Mouse (Mus musculus) right cerebral cortex, postnatal 10 days (tissue): ENCODE measurements around the gene Tifab.

ENCODE experiments used
- DNase-seq, 2 experiments: peaks; one replicate each; pipeline ENCODE4 v3.0.0; 2021; ENCODE audit warnings: low spot score in 2 of 2

Gene Tifab

DNA sequence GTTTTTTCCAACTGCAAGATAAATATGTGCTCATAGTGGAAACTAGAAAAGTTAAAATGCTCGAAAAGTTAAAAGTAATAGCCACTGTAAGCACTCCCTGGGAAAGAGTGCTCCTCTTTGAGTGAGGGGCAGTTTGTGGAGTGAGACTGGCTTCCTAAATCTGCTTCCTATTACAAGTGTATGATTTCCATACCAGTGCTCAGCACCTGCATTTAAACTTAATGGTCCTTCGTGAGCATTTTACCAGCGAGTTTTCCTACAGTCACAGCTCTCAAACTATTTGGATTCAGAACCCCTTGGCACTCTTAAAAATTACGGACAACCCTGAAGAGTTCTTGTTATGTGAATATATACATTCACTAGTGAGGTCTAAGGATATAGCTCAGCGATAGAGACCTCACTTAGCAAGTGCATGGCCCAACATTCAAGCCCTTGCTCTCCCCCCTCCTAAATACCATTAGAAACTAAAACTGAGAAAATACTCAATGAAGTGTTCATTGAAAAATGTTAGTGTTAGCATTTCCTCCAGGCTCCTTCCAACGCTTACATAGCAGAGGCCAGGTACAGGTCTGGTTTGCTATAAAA lies 39.4 kb downstream of the Tifab start:
- no peak for DNase-seq

DNA sequence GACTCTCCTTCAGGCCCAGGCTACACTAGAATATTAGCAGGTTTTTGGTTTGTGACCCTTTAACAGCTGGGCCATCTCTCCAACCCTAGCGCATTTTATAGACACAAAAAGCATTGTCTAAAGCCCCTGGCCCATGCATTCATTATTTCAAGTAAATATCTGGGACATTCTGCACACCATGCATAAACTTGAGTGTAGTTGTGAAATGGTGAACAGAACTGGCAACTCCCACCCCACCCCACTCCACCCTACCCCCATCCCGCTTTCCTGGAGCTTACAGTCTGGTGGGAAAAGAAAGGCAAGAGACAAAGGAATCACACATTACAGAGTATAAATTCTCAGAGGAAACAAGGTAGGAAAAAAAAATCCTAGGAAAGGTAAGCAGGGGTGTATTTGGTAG lies 42.5 kb downstream of the Tifab start, which contains the start of gene H2afy:
H2afy (minus strand) TSS at position 162 of the 400 bp plus-strand sequence.
- no peak for DNase-seq

DNA sequence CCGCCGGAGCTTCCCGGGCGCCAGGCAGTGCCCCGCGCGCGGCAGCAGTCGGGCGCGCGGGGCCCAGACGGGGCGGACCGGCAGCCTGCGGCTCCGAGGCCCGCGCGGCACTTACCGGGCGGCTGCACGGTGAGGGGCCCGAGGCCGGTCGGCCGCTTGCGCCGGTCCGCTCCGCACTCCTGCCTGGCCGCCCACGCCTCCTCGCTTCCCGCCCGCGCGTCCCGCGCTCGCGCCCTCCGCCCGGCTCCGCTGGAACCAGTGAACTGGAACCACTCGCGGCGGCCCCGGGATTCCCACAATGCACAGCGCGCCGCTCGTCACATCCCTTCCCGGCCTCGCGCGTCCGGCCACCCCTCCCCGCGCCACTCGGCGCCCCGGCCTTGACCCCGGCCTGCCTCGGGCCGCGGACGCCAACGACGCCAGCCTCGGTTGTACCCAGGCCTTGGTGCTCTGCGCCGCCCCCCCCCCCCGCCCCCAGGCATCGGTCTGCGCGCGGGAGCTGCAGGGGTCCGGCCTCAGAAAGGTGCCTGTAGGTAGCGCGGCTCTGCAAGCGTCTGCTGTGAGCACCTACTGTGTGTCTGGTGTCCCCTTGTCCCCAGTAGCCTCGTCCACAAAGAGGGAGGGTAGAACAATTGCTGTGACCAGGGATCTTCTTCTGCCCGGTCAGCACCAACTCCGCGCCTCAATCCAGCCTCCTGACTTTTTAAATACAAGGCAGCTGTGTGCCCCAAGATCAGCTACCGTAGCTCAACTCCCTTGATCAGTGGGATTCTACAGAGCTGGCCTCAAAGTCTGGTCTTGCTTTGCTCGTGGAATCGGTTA lies 43.2 kb downstream of the Tifab start:
- peak; percentile 92 to 93 for DNase-seq

DNA sequence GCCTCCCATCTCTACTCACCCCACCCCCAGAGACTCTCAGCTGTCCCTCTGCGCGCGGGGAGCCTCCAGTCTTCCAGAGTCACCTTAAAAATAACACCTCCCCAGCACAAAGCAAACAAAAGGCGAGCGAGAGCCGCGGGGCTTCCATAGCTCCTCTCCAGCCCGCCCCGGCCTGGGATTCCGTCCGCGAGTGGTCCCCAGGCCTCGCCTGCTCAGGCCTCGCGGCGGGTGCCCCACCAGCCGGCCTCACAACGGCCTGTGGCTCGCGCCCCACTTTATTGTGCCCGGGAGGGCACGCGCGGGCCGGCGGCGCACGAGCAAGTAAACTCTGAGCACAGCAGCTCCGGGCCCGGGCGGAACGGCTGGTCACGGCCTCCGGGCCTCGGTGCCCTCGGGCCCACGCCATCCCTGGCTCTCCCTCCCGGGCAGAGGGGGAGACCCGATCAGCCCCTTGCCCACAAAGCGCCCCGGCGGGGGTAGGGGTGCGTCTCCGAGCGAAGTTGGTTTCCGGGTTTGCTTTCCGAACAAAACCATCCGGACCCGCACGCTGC lies 44.0 kb downstream of the Tifab start:
- peak in 1 of 2 experiments; percentile 42 for DNase-seq

DNA sequence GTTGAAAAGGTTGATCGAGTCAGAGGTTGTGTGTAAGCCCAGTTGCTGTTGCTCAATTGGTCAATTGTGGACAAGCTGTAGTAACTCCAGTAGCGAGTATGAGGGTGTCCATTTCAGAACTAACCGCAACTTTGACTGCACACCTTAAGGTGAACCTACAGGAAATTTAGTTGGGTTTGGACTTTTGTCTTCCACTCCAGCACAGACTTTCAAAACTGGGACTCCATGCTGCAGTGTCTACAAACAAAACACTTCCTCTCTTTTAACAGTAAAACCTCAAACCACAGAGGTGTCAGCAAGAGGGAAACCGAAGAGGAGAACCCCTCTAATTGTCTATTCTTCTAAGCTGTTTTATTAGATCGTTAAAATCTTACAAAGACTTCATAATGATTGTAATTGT lies 44.7 kb downstream of the Tifab start:
- DNase-seq, result no peak

DNA sequence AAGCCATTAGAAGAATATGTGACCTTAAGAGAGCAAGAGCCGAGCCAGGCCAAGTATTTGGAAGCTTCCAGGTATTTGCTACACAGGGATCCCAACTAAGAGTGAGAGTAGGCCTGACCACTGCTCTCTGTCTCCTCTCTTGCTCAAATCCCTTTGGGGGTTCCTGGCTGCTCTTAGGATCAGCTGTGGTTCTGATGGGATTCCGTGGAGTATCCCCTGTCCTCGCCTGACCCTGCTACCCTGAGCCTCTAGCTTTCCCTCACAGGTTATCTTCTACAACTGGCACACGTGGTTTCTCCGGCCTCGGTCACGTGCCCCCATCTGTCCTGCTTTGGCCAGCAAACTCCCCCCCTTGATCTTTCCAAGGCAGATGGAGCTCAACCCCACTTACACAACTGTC lies 45.7 kb downstream of the Tifab start:
- DNase-seq, result no peak

DNA sequence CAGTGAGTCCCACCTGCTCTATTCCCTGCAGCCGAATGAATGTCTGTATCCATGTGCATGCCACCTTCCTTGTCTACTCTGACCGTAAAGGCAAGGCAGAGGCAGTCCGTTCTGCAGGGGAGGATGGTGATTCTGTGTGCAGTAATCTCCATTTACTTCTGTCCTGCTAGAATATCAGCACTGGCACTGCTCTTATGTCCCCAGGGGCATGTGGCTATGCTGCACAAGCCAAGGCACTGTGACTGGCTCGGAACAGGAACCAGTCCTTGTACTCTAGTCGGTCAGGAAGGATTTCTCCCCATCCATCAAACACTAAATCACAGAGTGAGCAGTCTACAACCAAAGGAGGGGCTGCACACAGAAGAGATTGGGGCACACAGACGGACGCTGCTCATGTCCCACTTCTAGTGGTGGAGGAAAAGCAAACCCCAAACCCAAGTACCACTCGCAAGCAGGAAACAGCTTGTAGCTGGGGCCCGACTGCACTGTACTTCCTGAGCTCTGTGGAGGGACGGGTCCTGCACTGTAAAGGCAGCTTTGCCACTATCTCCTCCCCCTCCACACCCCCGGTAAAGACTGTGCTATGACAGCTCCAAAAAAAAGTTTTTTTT lies 46.3 kb downstream of the Tifab start:
- DNase-seq, result no peak

DNA sequence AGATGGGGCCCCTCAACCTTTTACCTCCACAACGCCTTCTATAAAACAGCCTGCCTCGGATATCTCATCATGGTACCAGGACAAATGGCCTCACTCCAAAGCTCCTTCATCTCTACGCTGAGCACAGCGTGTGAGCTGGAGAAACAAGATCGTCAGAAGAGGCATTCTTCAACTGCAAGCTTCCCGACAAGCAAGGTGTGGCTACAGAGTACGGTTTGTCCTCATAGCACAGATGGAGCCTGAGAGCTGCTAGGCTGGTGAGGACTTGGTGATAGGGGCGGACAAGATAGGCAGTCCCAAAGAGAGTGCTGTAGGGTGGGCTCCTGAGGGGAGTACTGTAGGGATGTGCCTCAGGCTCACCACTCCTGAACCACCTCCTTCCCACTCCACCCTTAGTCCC lies 48.1 kb downstream of the Tifab start:
- DNase-seq, result no peak

DNA sequence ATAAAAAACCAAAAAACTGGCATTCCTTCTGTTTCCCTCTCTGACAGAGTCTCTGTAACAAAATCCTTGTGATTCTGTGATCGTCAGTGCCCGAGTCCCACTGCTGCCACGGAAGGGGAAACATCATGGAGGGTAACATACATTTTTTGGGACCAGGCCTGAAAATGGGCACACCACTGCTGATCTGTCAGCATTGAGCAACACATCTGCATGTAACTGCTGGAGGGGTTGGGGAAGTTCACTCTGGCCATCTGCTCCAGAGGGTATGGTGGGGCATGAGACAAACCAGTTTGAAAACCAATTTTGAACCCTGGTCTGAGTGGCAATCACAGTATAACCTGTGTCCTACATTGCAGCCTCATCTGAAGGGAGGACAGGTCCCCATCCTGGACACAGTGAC lies 49.1 kb downstream of the Tifab start:
- no peak for DNase-seq

DNA sequence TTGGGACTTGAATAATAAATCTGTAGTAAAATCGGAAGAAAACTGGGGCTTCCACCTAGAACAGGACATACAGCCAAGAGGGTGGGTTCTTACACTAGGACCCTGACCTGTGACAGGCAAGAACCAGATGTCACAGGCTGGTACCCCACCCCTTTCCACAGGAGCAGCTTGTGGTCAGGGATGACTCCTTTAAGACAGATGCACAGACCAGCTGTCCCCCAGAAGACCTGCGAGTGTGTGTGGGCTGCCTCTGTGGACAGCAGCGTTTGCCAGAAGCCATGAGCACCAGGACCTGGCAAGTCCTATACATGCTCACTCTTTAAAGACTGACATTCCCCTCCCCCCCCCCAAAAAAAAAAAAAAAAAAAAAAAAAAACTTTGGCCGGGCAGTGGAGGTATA lies 49.7 kb downstream of the Tifab start:
- DNase-seq, result no peak

DNA sequence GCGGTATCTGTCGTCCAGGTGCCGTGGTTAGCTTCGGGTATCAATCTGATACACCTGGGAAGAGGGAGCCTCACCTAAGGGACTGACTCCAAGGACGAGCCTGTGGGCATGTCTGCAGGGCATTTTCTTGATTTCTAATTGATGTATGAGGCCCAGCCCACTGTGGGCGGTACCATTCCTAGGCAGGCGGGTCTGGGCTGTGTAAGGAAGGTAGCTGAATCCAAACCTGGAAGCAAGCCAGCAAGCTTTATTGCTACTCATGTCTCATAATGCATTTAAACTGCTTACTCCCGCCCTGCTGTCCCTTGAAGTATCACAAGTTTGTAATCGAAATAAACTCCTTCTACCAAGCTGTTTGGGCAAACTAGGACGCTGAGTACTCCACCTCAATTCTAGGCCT lies 53.1 kb downstream of the Tifab start:
- DNase-seq, result no peak
